Mouse (Mus musculus) limb, embryonic 11.5 days (tissue): ENCODE measurements around the gene Kir3dl2. TPM values are rescaled to one million over a fixed set of nuclear protein-coding genes. Genes with fewer than 3 reads are reported as not detected.
"Not testable (repeated sequence)": the region's sequence is repeated elsewhere in the genome, so short reads cannot be mapped to it uniquely, and the experiment has no call there.

Experiments
- ATAC-seq: fragments of 200-750 bp; cut with Nextera tagmentation; 2 replicates; pipeline ENCODE4 v1.8.0; 2017; ENCODE audit warnings: low read depth; ENCODE audit not compliant: insufficient number of reproducible peaks, low FRiP score, low TSS enrichment
- DNase-seq: peaks from one replicate; pipeline ENCODE4 v3.0.0-alpha.2; 2015; ENCODE audit warnings: low spot score
- H3K27ac ChIP-seq: fragments of 300-500 bp; sonication (generic); replicated peaks from 2 replicates; pipeline ENCODE4 v1.5.1; 2014; ENCODE audit warnings: low read depth, mild to moderate bottlenecking, low read length
- H3K27me3 ChIP-seq: fragments of 300-500 bp; sonication (generic); 2 replicates; pipeline ENCODE4 v1.6.1; 2014; ENCODE audit warnings: mild to moderate bottlenecking, low read length, mixed read lengths; ENCODE audit not compliant: control insufficient read depth, insufficient read depth
- H3K36me3 ChIP-seq: fragments of 300-500 bp; sonication (generic); 2 replicates; pipeline ENCODE4 v1.6.1; 2014; ENCODE audit warnings: mild to moderate bottlenecking, low read length, moderate library complexity, mixed read lengths; ENCODE audit not compliant: control insufficient read depth, insufficient read depth
- H3K4me1 ChIP-seq: fragments of 300-500 bp; sonication (generic); 2 replicates; pipeline ENCODE4 v1.6.1; 2014; ENCODE audit warnings: low read length, mixed read lengths; ENCODE audit not compliant: control insufficient read depth, insufficient read depth
- H3K4me2 ChIP-seq: fragments of 300-500 bp; sonication (generic); 2 replicates; pipeline ENCODE4 v1.6.1; 2014; ENCODE audit warnings: low read depth, mild to moderate bottlenecking, moderate library complexity; ENCODE audit not compliant: severe bottlenecking
- H3K4me3 ChIP-seq: fragments of 300-500 bp; sonication (generic); 2 replicates; pipeline ENCODE4 v1.5.1; 2014; ENCODE audit warnings: low read depth, low read length
- H3K9ac ChIP-seq: fragments of 300-500 bp; sonication (generic); 2 replicates; pipeline ENCODE4 v1.6.1; 2014; ENCODE audit warnings: mild to moderate bottlenecking, low read length
- H3K9me3 ChIP-seq: fragments of 300-500 bp; sonication (generic); 2 replicates; pipeline ENCODE4 v1.6.1; 2016; ENCODE audit warnings: low read length; ENCODE audit not compliant: control insufficient read depth
- WGBS: fragments of 180-500 bp; shearing (Covaris S2); extraction: QIAGEN DNeasy Blood & Tissue Kit; methylation state at CpG from one replicate; pipeline ENCODE4 v1.1.7; 2014; 5-methylcytosine and 5-hydroxymethylcytosine counted together
- polyA plus RNA-seq: library from polyadenylated mRNA; unstranded; fragments of >200 nt; fragmentation: Nextera tagmentation; extraction: Ambion mirVana; gene quantifications from 2 replicates; pipeline ENCODE4 v1.2.1, GENCODE M21; 2014

Kir3dl2 gene
- not detected in 2 replicates for polyA plus RNA-seq

GRCm38 (mm10) chrX:136543956-136544355, at the start of gene Kir3dl2:
Gene Kir3dl2 (minus strand): TSS chrX:136544056.
- not testable (repeated sequence) for ATAC-seq, H3K4me1 ChIP-seq, DNase-seq, H3K36me3 ChIP-seq, H3K9ac ChIP-seq, H3K27ac ChIP-seq, H3K4me3 ChIP-seq, H3K27me3 ChIP-seq, H3K4me2 ChIP-seq, H3K9me3 ChIP-seq
- 69% methylated on average over 1 of the region's 1 CpGs for WGBS

GRCm38 (mm10) chrX:136590897-136591257, 47.0 kb upstream of the Kir3dl2 start:
- no peaks in the 10 kb centered on the region for H3K9me3 ChIP-seq
- no peak overlapping the region for H3K9ac ChIP-seq
- no peak overlapping the region for H3K27ac ChIP-seq
- ATAC-seq (no peak), DNase-seq (no peak)
- H3K4me3 ChIP-seq = no peak overlapping the region
- H3K36me3 ChIP-seq = no peaks in the 10 kb centered on the region
- no peaks in the 10 kb centered on the region for H3K4me1 ChIP-seq
- no peaks in the 10 kb centered on the region for H3K27me3 ChIP-seq
- 49% methylated on average over 2 of the region's 2 CpGs for WGBS
- H3K4me2 ChIP-seq = no peak overlapping the region

GRCm38 (mm10) chrX:136590199-136590896, 46.5 kb upstream of the Kir3dl2 start, which contains the start of gene Tceal3:
Gene Tceal3 (plus strand): TSS chrX:136590842.
- Histone ChIP-seq H3K9ac (no peak within 1 kb of the TSS), H3K27me3 (no peaks in the 10 kb centered on the region), H3K4me3 (no peak within 1 kb of the TSS), H3K27ac (no peak within 1 kb of the TSS), H3K4me1 (no peaks in the 10 kb centered on the region), H3K4me2 (no peak within 1 kb of the TSS), H3K9me3 (no peaks in the 10 kb centered on the region), H3K36me3 (no peaks in the 10 kb centered on the region)
- 56% methylated on average over 12 of the region's 12 CpGs for WGBS
- DNase-seq (no peak), ATAC-seq (no peak)

- H3K9me3 ChIP-seq = no peaks in the 10 kb centered on the region
- no peak overlapping the region for H3K4me2 ChIP-seq
- ATAC-seq (no peak), DNase-seq (no peak)
- H3K4me1 ChIP-seq = no peaks in the 10 kb centered on the region
- no peak overlapping the region for H3K4me3 ChIP-seq
- H3K27me3 ChIP-seq = no peaks in the 10 kb centered on the region
- no peak overlapping the region for H3K27ac ChIP-seq
- H3K9ac ChIP-seq = no peak overlapping the region
- no peaks in the 10 kb centered on the region for H3K36me3 ChIP-seq
- WGBS = 96% methylated on average over 1 of the region's 1 CpGs
Measured at GRCm38 (mm10) chrX:136584617-136585016, 40.8 kb upstream of the Kir3dl2 start.

- WGBS = 92% methylated on average over 9 of the region's 9 CpGs
- H3K27ac ChIP-seq, H3K4me3 ChIP-seq, H3K27me3 ChIP-seq, DNase-seq, ATAC-seq, H3K36me3 ChIP-seq, H3K9me3 ChIP-seq, H3K4me2 ChIP-seq, H3K4me1 ChIP-seq, H3K9ac ChIP-seq: not testable (repeated sequence)
Measured at GRCm38 (mm10) chrX:136569094-136569493, 25.2 kb upstream of the Kir3dl2 start.

GRCm38 (mm10) chrX:136517699-136518098, 26.2 kb downstream of the Kir3dl2 start, which contains the start of gene Kir3dl1:
Gene Kir3dl1 (plus strand): TSS chrX:136517999.
- H3K27ac ChIP-seq, DNase-seq, H3K9ac ChIP-seq, H3K27me3 ChIP-seq, H3K4me3 ChIP-seq, H3K4me2 ChIP-seq, H3K36me3 ChIP-seq, H3K4me1 ChIP-seq, ATAC-seq, H3K9me3 ChIP-seq: not testable (repeated sequence)
- WGBS = 85% methylated on average over 4 of the region's 4 CpGs

Other genes starting within 250 kb of the Kir3dl2 start
- gene Kir3dl1, start 26.1 kb downstream of the Kir3dl2 start, polyA plus RNA-seq = not detected in 2 replicates
- 4.9 and 5.5 TPM in 2 replicates for gene Tceal3, start 46.8 kb upstream of the Kir3dl2 start, polyA plus RNA-seq
- gene Tceal1, start 163.9 kb upstream of the Kir3dl2 start, polyA plus RNA-seq = 7.6 and 8.8 TPM in 2 replicates
- gene Morf4l2, start 199.6 kb upstream of the Kir3dl2 start, polyA plus RNA-seq = 612 and 618 TPM in 2 replicates
- 0.16 TPM in 1 of 2 replicates, not detected in the other for gene Glra4, start 236.1 kb upstream of the Kir3dl2 start, polyA plus RNA-seq